Mouse (Mus musculus) lung, embryonic 16.5 days (tissue): ENCODE data around the gene Selenow. TPM values are rescaled to one million over a fixed set of nuclear protein-coding genes. Genes with fewer than 3 reads are reported as not detected.

ENCODE experiments used
- ATAC-seq: fragments of 200-750 bp; cut with Nextera tagmentation; 2 replicates; pipeline ENCODE4 v1.8.0; 2017; ENCODE audit warnings: low read depth, mild to moderate bottlenecking, moderate library complexity
- H3K27ac ChIP-seq: fragments of 300-500 bp; sonication (generic); 2 replicates; pipeline ENCODE4 v1.5.1; 2014; ENCODE audit warnings: mild to moderate bottlenecking, control low read depth, low read length
- H3K27me3 ChIP-seq: fragments of 300-500 bp; sonication (generic); 2 replicates; pipeline ENCODE4 v1.6.1; 2014; ENCODE audit warnings: low read depth, low read length, mixed read lengths; ENCODE audit not compliant: control insufficient read depth, insufficient read depth
- H3K36me3 ChIP-seq: fragments of 300-500 bp; sonication (generic); 2 replicates; pipeline ENCODE4 v1.6.1; 2014; ENCODE audit warnings: low read length; ENCODE audit not compliant: control insufficient read depth, insufficient read depth
- H3K4me1 ChIP-seq: fragments of 300-500 bp; sonication (generic); replicated peaks from 2 replicates; pipeline ENCODE4 v1.6.1; 2014; ENCODE audit warnings: low read length, mixed read lengths; ENCODE audit not compliant: control insufficient read depth, insufficient read depth
- H3K4me2 ChIP-seq: fragments of 300-500 bp; sonication (generic); 2 replicates; pipeline ENCODE4 v1.6.1; 2014; ENCODE audit warnings: low read depth, low read length, control low read depth
- H3K4me3 ChIP-seq: fragments of 300-500 bp; sonication (generic); 2 replicates; pipeline ENCODE4 v1.5.1; 2014; ENCODE audit warnings: mild to moderate bottlenecking, low read length, control low read depth
- H3K9ac ChIP-seq: fragments of 300-500 bp; sonication (generic); 2 replicates; pipeline ENCODE4 v1.6.1; 2014; ENCODE audit warnings: low read length, control low read depth
- H3K9me3 ChIP-seq: fragments of 300-500 bp; sonication (generic); 2 replicates; pipeline ENCODE4 v1.6.1; 2016; ENCODE audit warnings: low read length; ENCODE audit not compliant: control insufficient read depth
- WGBS: fragments of 180-500 bp; shearing (Covaris S2); extraction: QIAGEN DNeasy Blood & Tissue Kit; methylation state at CpG from one replicate; pipeline ENCODE4 v1.1.7; 2014; 5-methylcytosine and 5-hydroxymethylcytosine counted together
- polyA plus RNA-seq: library from polyadenylated mRNA; unstranded; fragments of >200 nt; fragmentation: Nextera tagmentation; extraction: Ambion mirVana; gene quantifications from 2 replicates; pipeline ENCODE4 v1.2.1, GENCODE M21; 2015

Gene Selenow
- polyA plus RNA-seq, 1 experiment from 2014 or later: 755 TPM

GRCm38 (mm10) chr7:15901366-15902048, 20.7 kb downstream of the Selenow start:
- H3K4me3 ChIP-seq: no peak overlapping the region
- no peaks in the 10 kb centered on the region for H3K27me3 ChIP-seq
- H3K27ac ChIP-seq: no peak overlapping the region
- no peaks in the 10 kb centered on the region for H3K9me3 ChIP-seq
- ATAC-seq: no peak
- H3K4me1 ChIP-seq: no peaks in the 10 kb centered on the region
- 68% methylated on average over 9 of the region's 9 CpGs for WGBS
- no peak overlapping the region for H3K9ac ChIP-seq
- no peak overlapping the region for H3K4me2 ChIP-seq
- H3K36me3 ChIP-seq: no peaks in the 10 kb centered on the region

- no peak overlapping the region for H3K4me3 ChIP-seq
- 77% methylated on average over 1 of the region's 1 CpGs for WGBS
- no peak overlapping the region for H3K4me2 ChIP-seq
- H3K9me3 ChIP-seq: no peaks in the 10 kb centered on the region
- no peak for ATAC-seq
- H3K9ac ChIP-seq: no peak overlapping the region
- no peaks in the 10 kb centered on the region for H3K36me3 ChIP-seq
- no peaks in the 10 kb centered on the region for H3K27me3 ChIP-seq
- no peak overlapping the region for H3K27ac ChIP-seq
- no peaks in the 10 kb centered on the region for H3K4me1 ChIP-seq
Measured at GRCm38 (mm10) chr7:15894251-15894650, 28.0 kb downstream of the Selenow start.

- no peaks in the 10 kb centered on the region for H3K27me3 ChIP-seq
- WGBS: 82% methylated on average over 2 of the region's 2 CpGs
- no peak overlapping the region for H3K4me3 ChIP-seq
- no peaks in the 10 kb centered on the region for H3K4me1 ChIP-seq
- H3K9ac ChIP-seq: no peak overlapping the region
- H3K36me3 ChIP-seq: no peaks in the 10 kb centered on the region
- no peak for ATAC-seq
- no peak overlapping the region for H3K27ac ChIP-seq
- H3K4me2 ChIP-seq: no peak overlapping the region
- no peaks in the 10 kb centered on the region for H3K9me3 ChIP-seq
Measured at GRCm38 (mm10) chr7:15884127-15884526, 38.1 kb downstream of the Selenow start.

- Histone ChIP-seq H3K4me3 (no peak within 1 kb of the TSS), H3K27ac (no peak within 1 kb of the TSS), H3K27me3 (no peaks in the 10 kb centered on the region), H3K4me2 (no peak within 1 kb of the TSS), H3K36me3 (no peaks in the 10 kb centered on the region), H3K9me3 (no peaks in the 10 kb centered on the region), H3K4me1 (no peaks in the 10 kb centered on the region), H3K9ac (no peak within 1 kb of the TSS)
- no peak for ATAC-seq
- WGBS: 74% methylated on average over 2 of the region's 2 CpGs
Measured at GRCm38 (mm10) chr7:15882317-15882716, 39.9 kb downstream of the Selenow start, which contains the start of gene Crxos. Gene Crxos (plus strand): TSS chr7:15882617.

GRCm38 (mm10) chr7:15881831-15882230, 40.4 kb downstream of the Selenow start:
- ATAC-seq: no peak
- H3K9me3 ChIP-seq: no peaks in the 10 kb centered on the region
- WGBS: 60% methylated on average over 3 of the region's 3 CpGs

GRCm38 (mm10) chr7:15881388-15881787, 40.8 kb downstream of the Selenow start:
- 23% methylated on average over 7 of the region's 7 CpGs for WGBS
- no peak for ATAC-seq

More at GRCm38 (mm10) chr7:15881831-15882230, 40.4 kb downstream of the Selenow start:
- no peaks in the 10 kb centered on the region for H3K4me1 ChIP-seq
- no peaks in the 10 kb centered on the region for H3K27me3 ChIP-seq
- H3K4me3 ChIP-seq: no peak overlapping the region
- H3K4me2 ChIP-seq: no peak overlapping the region
- H3K27ac ChIP-seq: no peak overlapping the region
- no peak overlapping the region for H3K9ac ChIP-seq
- no peaks in the 10 kb centered on the region for H3K36me3 ChIP-seq

GRCm38 (mm10) chr7:15879756-15880155, 42.4 kb downstream of the Selenow start, which contains the start of gene Crx:
Gene Crx (minus strand): TSS chr7:15879968.
- no peaks in the 10 kb centered on the region for H3K36me3 ChIP-seq
- no peak within 1 kb of the TSS for H3K27ac ChIP-seq
- H3K9ac ChIP-seq: no peak within 1 kb of the TSS
- no peak within 1 kb of the TSS for H3K4me2 ChIP-seq
- H3K4me1 ChIP-seq: no peaks in the 10 kb centered on the region
- no peaks in the 10 kb centered on the region for H3K9me3 ChIP-seq
- H3K4me3 ChIP-seq: no peak within 1 kb of the TSS
- 33% methylated on average over 4 of the region's 4 CpGs for WGBS
- H3K27me3 ChIP-seq: no peaks in the 10 kb centered on the region
- no peak for ATAC-seq

More at GRCm38 (mm10) chr7:15881388-15881787, 40.8 kb downstream of the Selenow start:
- no peak overlapping the region for H3K4me2 ChIP-seq
- H3K9ac ChIP-seq: no peak overlapping the region
- no peaks in the 10 kb centered on the region for H3K9me3 ChIP-seq
- no peaks in the 10 kb centered on the region for H3K36me3 ChIP-seq
- H3K4me1 ChIP-seq: no peaks in the 10 kb centered on the region
- no peaks in the 10 kb centered on the region for H3K27me3 ChIP-seq
- H3K4me3 ChIP-seq: no peak overlapping the region
- no peak overlapping the region for H3K27ac ChIP-seq

Other genes with a start within 250 kb of the Selenow start
- not detected in 2 replicates for gene Obox5, start 172.3 kb downstream of the Selenow start, polyA plus RNA-seq
- gene Obox6, start 82.7 kb downstream of the Selenow start, polyA plus RNA-seq: not detected in 2 replicates
- gene Crx, start 42.4 kb downstream of the Selenow start, polyA plus RNA-seq: not detected in 2 replicates
- not detected in 2 replicates for gene Crxos, start 39.8 kb downstream of the Selenow start, polyA plus RNA-seq
- gene Nop53, start 23.7 kb upstream of the Selenow start, polyA plus RNA-seq: 185 and 189 TPM in 2 replicates
- gene Ehd2, start 45.2 kb upstream of the Selenow start, polyA plus RNA-seq: 95.0 and 109 TPM in 2 replicates
- gene Bicra, start 125.5 kb upstream of the Selenow start, polyA plus RNA-seq: 5.9 TPM in 2 replicates
- gene Zfp541, start 139.4 kb upstream of the Selenow start, polyA plus RNA-seq: 0.06 TPM in 1 of 2 replicates, not detected in the other
- 167 and 202 TPM in 2 replicates for gene Napa, start 176.1 kb upstream of the Selenow start, polyA plus RNA-seq
- gene Kptn, start 197.5 kb upstream of the Selenow start, polyA plus RNA-seq: 28.3 and 31.7 TPM in 2 replicates
- 0.08 and 0.10 TPM in 2 replicates for gene Slc8a2, start 207.4 kb upstream of the Selenow start, polyA plus RNA-seq